ENCODE assay signal across 1 mouse cellular context in genomic region chr11:98342000-98342945, GRCm38 (mm10).
TF ChIP-seq lines count a peak whose summit lies in the region.

No protein-coding gene starts in this region.

TF ChIP-seq in ES-E14, 5 proteins besides CTCF, POLR2A, EP300 and RAD21 (continued from another document):
- peak; percentile 66; the same call in 1 of the 2 replicates for TF ChIP-seq ZC3H11A (IDR thresholded peaks at IDR 0.05; ENCODE audit: borderline replicate concordance, low read depth, low read length)
- peak; percentile 61; the same call in 1 of the 2 replicates for TF ChIP-seq CHD2 (IDR thresholded peaks at IDR 0.05; ENCODE audit: low read depth, low read length)
- TF ChIP-seq HCFC1 (IDR thresholded peaks at IDR 0.05; ENCODE audit: borderline replicate concordance, insufficient read depth, low read length) = peak; percentile 71; the same call in 1 of the 2 replicates
